Mouse (Mus musculus): ENCODE data around the gene Atp4b.

The Atp4b gene

GRCm38 (mm10) chr8:13396725-13397124, at the start of gene Atp4b:
TSS of gene Atp4b (minus strand) at chr8:13396825.
- no peak for DNase-seq (ENCODE audit: low read depth, low spot score)

- DNase-seq (ENCODE audit: low read depth, low spot score) = no peak
Measured at GRCm38 (mm10) chr8:13442152-13442551, 45.5 kb upstream of the Atp4b start.

DNA sequence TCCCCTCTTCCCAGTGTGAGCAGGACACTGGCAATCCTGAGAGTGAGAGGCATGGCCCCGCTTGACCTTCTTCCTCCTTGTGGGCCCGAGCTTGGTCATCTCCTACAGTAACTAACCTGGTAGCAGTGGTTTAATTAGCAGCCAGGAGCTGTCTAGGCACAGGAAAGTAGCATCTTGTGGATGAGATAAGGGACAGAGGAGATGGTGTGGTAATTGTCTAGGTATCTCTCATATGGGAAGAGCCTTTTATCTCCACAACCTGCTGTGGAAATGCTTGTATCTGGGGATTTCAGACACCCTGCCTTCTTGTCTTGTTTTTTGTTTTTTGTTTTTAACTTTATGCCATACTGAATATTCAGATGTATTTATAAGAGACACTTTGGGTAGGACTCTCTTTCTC, 40.9 kb upstream of the Atp4b start:
- DNase-seq (ENCODE audit: low read depth, low spot score) = no peak

- no peak for DNase-seq (ENCODE audit: low read depth, low spot score)
Measured at GRCm38 (mm10) chr8:13436052-13436451, 39.4 kb upstream of the Atp4b start.

DNA sequence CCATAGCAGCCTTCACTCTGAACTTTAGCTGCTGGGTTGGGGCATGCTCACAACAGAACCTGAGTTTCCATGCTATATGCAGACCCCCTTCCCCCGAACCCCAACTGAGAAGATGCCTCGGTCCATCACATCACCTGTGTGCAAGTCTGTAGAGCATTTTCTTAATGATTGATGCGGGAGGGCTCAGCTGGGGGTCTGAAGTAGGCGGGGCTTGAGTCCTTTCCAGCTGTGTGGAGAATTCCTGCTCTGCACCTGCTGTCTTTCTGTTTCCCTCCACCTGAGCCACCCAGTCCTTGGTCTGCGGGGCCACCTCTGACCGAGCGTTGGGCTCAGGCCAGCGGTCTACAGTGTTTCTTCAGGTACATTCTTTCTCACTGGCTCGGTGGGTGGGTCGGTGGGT, 38.3 kb upstream of the Atp4b start, which contains the start of gene Tmem255b:
Tmem255b (plus strand) TSS at position 301 of the 400 bp plus-strand sequence.
- no peak for DNase-seq (ENCODE audit: low read depth, low spot score)

GRCm38 (mm10) chr8:13433130-13433529, 36.5 kb upstream of the Atp4b start:
- DNase-seq (ENCODE audit: low read depth, low spot score) = no peak

DNA sequence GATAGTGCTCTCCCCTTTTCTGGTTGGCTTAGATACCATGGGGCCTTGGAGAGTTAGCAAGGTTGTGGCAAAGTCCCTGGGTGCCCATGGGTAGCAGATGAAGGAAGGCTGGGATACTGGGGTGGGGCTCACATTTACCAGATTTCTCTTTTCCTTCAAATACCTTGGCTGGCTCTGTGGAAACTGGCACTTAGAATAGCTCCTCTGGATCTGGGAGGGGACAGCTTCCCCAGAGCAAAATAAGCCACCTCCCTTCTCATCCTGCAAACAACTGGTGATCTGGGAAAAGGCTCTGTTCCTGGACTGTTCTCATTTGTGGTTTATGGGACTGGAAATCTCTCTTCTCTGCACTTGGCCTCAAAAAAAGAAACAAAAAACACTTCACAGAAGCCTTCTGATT, 34.2 kb upstream of the Atp4b start:
- DNase-seq (ENCODE audit: low read depth, low spot score) = no peak

- no peak for DNase-seq (ENCODE audit: low read depth, low spot score)
Measured at GRCm38 (mm10) chr8:13430412-13430811, 33.8 kb upstream of the Atp4b start.

GRCm38 (mm10) chr8:13428156-13428555, 31.5 kb upstream of the Atp4b start:
- no peak for DNase-seq (ENCODE audit: low read depth, low spot score)

GRCm38 (mm10) chr8:13427351-13427750, 30.7 kb upstream of the Atp4b start:
- no peak for DNase-seq (ENCODE audit: low read depth, low spot score)

- DNase-seq (ENCODE audit: low read depth, low spot score) = no peak
Measured at GRCm38 (mm10) chr8:13420970-13421369, 24.3 kb upstream of the Atp4b start.

DNA sequence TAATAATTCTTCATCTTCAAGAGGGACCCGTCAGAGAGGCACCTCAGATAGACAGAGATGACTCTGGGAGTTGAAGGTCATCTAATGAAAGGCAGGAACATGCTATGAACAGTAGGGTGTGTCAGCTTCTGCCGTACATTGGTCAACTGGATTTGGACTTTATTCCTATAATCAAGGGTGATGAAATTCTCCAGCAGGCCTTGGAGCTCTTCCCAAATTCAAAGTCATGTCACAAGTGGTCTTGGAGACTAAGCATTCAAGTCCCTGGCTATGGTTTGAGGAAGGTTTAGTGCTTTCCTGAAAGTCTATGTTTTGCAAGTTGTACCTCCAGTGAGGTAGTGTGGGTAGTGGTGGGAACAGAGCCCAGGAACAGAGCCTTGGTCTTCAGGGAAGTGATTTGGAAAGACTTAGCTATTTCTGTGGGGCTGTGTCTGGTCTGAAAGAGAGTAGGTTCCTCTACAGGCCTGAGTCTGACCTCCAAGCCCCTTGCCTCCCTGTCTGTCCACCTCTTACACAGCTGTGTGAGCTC, 22.6 kb upstream of the Atp4b start:
- DNase-seq (ENCODE audit: low read depth, low spot score) = no peak

DNA sequence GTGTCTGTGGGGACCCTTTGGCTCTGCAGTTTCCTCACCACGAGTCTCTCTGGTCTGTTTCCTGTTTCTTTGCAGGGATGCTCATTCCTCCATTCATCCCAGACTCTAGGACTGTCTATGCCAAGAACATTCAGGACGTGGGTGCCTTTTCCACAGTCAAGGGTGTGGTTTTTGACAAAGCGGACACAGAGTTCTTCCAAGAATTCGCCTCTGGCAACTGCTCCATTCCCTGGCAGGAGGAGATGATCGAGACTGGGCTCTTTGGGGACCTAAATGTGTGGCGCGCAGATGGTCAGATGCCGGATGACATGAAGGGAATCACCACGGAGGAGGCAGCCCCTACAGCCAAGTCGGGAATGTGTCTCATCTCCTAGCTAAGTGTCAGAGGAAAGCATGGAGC, 19.3 kb upstream of the Atp4b start:
- no peak for DNase-seq (ENCODE audit: low read depth, low spot score)

DNA sequence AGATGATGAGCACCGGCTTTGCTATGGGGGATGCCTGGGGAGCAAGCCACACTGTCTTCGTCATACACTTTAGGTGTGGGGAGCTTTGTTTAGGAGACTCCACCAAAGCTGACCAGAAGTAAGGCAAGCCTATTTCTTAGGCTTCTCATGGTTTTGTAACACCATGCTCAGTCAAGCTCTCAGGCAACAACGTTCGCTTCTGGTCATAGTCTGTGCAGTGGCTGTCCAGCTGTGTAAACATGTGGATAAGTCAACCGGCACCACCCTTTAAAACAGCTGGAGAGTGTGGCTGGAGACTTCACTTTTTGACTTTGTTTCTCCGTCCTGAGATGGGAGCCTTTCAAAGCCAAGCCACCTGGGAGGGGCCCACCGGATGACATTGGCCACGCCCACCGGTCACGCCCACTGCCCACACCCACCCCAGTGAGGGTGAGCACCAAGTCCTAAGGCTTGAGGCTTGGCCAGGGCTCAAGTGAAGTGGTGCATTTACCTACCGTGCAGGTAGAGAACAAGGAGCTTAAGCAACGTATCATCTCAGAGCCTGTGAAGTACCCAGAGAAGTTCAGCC, 17.3 kb upstream of the Atp4b start:
- DNase-seq (ENCODE audit: low read depth, low spot score) = no peak

DNA sequence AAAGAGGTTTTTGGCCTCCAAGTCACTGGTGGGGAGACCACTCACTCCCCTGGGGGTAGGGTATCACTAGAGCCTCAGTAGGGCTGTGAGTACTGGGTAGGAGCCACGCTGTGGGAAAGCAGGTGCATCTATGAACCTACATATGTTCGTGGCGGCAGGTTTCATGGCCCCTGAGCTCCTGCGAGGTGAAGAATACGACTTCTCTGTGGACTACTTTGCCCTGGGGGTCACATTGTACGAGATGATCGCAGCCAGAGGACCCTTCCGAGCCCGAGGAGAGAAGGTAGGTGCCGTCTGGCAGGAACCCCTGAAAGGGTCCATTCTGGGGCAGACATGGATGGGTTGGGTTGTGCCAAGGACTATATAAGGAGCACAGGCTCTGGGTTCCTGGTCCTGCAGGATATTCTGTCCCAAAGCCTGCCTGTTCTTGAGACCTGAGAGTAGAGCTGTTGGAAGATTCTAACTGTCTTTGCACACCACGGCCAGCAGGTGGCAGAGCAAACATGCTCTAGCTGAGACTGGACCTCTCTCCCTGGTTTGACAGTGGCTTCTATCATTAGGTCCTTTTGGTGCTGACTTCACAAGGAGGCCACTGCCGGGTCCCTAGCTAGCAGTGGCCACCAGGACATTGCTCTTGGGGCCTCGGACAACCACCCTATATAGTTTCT, 16.4 kb upstream of the Atp4b start:
- DNase-seq (ENCODE audit: low read depth, low spot score) = no peak

DNA sequence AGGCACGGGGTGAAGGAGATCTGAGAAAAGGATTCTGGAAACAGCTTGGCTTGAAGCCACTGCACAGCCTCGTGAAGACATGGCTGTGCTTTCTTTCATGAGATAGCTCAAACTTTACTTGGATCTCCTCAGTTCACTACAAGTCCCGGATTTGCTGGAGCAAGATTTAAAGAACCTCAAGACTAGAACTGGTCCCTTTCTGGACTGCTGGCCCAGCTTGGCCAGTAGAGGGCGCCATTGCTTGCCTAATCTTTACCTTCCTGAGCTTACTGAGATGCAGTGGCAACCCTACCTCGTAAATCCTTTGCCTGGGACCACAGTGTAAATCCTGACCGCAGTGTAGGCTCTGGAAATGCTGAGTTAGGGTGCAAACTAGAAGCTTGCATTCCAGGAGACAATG, 15.0 kb upstream of the Atp4b start:
- DNase-seq (ENCODE audit: low read depth, low spot score) = peak; percentile 66

DNA sequence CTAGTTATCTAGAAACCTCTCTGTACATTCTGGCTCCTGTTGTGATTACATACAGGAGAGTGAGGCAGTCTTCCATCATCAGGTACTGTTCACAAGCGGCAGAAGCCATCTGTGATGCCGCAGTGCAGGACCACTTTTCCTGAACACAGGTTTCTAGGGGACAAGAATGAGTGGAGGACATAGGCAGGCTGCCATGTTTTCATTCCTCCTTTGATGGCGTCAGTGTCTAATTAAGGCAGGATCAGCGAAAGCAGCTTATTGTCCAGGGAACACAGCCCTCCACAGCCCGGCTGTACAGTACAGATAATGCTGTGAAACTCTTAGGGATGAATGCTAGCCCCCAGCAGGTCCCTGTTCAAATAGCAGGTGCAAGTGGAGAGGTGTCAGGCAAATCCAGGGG, 9.4 kb upstream of the Atp4b start:
- peak; percentile 76 for DNase-seq (ENCODE audit: low read depth, low spot score)

GRCm38 (mm10) chr8:13404666-13405131, 8.1 kb upstream of the Atp4b start, which contains the start of gene Grk1:
TSS of gene Grk1 (plus strand) at chr8:13405081.
- peak; percentile 98 for DNase-seq (ENCODE audit: low read depth, low spot score)

GRCm38 (mm10) chr8:13403517-13403916, 6.9 kb upstream of the Atp4b start:
- no peak for DNase-seq (ENCODE audit: low read depth, low spot score)

DNA sequence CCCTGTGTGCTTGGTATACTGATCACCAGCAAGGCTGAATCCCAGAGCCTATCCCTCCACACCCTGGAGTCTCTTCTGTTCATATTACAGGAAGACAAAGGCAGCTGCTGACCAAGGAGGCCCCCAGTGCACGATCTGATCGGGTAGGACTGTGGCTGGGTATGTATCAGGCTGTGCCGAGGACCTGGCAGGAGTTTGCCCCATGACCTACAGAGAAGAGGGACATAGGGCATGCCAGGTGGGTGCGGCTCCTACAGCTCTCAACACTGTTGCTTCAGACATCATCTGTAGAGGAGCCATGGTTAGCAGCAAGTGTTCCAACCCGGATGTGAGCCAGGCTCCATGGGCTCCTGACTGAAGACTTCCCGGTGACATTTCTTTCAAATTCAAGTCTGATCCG, 2.8 kb downstream of the Atp4b start:
- no peak for DNase-seq (ENCODE audit: low read depth, low spot score)

DNA sequence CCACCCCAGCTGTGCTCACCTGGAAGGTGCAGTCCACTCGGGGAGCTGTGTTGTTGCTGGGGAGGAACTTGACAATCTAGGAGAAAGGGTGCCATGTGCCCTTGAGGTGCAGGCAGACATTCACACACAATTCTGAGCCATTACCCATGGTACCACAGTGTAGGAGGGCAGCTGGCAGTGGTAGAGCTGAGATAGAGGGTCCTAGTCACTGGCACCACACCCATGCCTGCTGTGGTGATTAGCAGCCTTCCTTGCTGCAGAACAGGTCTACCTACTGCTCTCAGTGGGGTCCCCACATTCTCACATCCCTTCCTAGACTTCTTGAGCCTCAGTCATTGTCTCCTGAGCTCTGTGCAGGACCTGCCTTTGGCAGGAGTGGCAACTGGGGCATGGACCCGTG, 7.9 kb downstream of the Atp4b start:
- no peak for DNase-seq (ENCODE audit: low read depth, low spot score)

DNA sequence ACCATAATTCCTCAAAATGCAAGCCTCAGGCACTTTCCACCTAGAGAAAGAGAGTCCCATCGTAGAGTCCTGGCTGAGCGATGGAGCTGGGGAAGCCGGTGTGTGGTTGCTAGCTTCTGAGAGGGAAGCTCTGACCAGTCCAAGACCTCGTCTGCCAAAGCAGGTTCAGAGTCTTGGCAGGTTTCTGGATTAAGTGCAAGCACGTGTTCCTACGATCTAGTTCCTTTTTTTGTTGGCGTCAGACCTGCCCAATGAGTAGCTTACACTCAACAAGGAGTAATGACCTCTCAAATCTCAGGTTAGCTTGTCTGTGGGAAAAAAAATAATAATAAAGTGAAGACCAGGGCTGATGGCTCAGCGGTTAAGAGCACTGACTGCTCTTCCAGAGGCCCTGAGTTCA, 8.9 kb downstream of the Atp4b start:
- DNase-seq (ENCODE audit: low read depth, low spot score) = no peak

DNA sequence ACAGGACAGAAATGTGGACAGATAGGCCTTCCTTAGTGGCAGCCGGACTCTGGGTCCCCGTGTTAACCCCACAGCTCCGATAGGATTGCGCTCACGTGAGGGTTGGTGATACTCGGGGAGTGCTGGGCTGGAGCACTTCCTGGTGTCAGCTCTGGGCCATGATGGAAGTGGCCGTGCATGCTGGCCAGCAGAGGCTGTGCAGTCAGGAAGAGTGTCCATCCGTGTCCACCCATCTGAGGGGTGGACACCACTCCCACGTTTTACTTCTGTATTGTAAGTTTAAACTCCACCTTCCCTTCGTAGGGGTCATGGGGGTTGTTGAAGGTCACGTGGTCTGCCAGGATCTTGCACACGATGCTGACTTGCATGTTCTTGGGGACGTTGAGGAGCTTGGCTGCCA, 10.3 kb downstream of the Atp4b start:
- DNase-seq (ENCODE audit: low read depth, low spot score) = no peak

Data from retina, adult 2 months (tissue).